Mouse (Mus musculus) MEL (cell line): ENCODE measurements around the gene Arid1b.

ENCODE experiments used
- CTCF ChIP-seq, 3 experiments: IDR thresholded peaks in 2 of 3; conservative IDR thresholded peaks in 1 of 3; 2 replicates each; pipeline ENCODE4 v1.5.1; 2011 to 2012; ENCODE audit warnings: low read length in 3 of 3, low read depth in 2 of 3, mild to moderate bottlenecking in 2 of 3, improper control_type of control experiment in 1 of 3, inconsistent platforms in 1 of 3, mixed read lengths in 1 of 3, moderate library complexity in 1 of 3; ENCODE audit not compliant: control insufficient read depth in 1 of 3, insufficient read depth in 1 of 3, poor library complexity in 1 of 3, severe bottlenecking in 1 of 3
- E2F4 ChIP-seq: IDR thresholded peaks from 2 replicates; pipeline ENCODE4 v1.6.1; 2011; ENCODE audit warnings: low read depth, low read length, improper control_type of control experiment, borderline replicate concordance
- GATA1 ChIP-seq: IDR thresholded peaks from 2 replicates; pipeline ENCODE4 v1.6.1; 2011; ENCODE audit warnings: low read depth, low read length, improper control_type of control experiment
- MAFK ChIP-seq: IDR thresholded peaks from 2 replicates; pipeline ENCODE4 v1.6.1; 2011; ENCODE audit warnings: low read depth, mild to moderate bottlenecking, low read length, improper control_type of control experiment, borderline replicate concordance
- NELFE ChIP-seq: IDR thresholded peaks from 2 replicates; pipeline ENCODE4 v1.6.1; 2011; ENCODE audit warnings: low read depth, low read length, improper control_type of control experiment
- POLR2AphosphoS2 ChIP-seq: IDR thresholded peaks from 2 replicates; pipeline ENCODE4 v1.6.1; 2011; ENCODE audit warnings: low read length, improper control_type of control experiment
- POLR2AphosphoS5 ChIP-seq: IDR thresholded peaks from 2 replicates; pipeline ENCODE4 v1.6.1; 2012; ENCODE audit warnings: low read depth, borderline replicate concordance, mild to moderate bottlenecking, inconsistent platforms, low read length, moderate library complexity, mixed read lengths
- RAD21 ChIP-seq: IDR thresholded peaks from 2 replicates; pipeline ENCODE4 v1.6.1; 2011; ENCODE audit warnings: mild to moderate bottlenecking, low read depth, low read length, improper control_type of control experiment
- TBP ChIP-seq: IDR thresholded peaks from 2 replicates; pipeline ENCODE4 v1.8.0; 2011; ENCODE audit warnings: low read depth, low read length, improper control_type of control experiment
- TCF12 ChIP-seq: IDR thresholded peaks from 2 replicates; pipeline ENCODE4 v1.6.1; 2014; ENCODE audit warnings: low read depth, mild to moderate bottlenecking, inconsistent platforms, low read length, improper control_type of control experiment, moderate library complexity
- ZNF384 ChIP-seq: IDR thresholded peaks from 2 replicates; pipeline ENCODE4 v1.6.1; 2012; ENCODE audit warnings: low read depth, mild to moderate bottlenecking, inconsistent platforms, low read length, improper control_type of control experiment

GRCm38 (mm10) chr17:4996814-4997549, 2.9 kb downstream of the Arid1b start:
- no peak for TF ChIP-seq CTCF (IDR thresholded peaks at IDR 0.05 in 2 of 3, conservative IDR thresholded peaks at IDR 0.05 in 1 of 3; ENCODE audit: control insufficient read depth in 1 of 3, insufficient read depth in 1 of 3, low read depth in 2 of 3, low read length in 3 of 3, poor library complexity in 1 of 3, severe bottlenecking in 1 of 3)
- TF ChIP-seq E2F4 = no peak
- peak; percentile 63 for TF ChIP-seq GATA1
- TF ChIP-seq TBP = peak; percentile 86
- no peak for TF ChIP-seq RAD21
- no peak for TF ChIP-seq MAFK
- TF ChIP-seq TCF12 = peak; percentile 54
- no peak for TF ChIP-seq POLR2AphosphoS5
- TF ChIP-seq ZNF384 = peak; percentile 65
- TF ChIP-seq NELFE = peak; percentile 61
- TF ChIP-seq POLR2AphosphoS2 = peak; percentile 62; the same call in 1 of the 2 replicates
